8 mouse cellular contexts compared by ENCODE assay signal in genomic region chr12:100290178-100290531, GRCm38 (mm10).
DNase-seq lines count a peak whose midpoint lies in the region; ATAC-seq lines count a peak whose summit lies in the region.

No protein-coding gene starts in this region.

- peaks cover 35% of the 10 kb centered on the region for H3K4me1 ChIP-seq in forebrain, embryonic 15.5 days

- H3K27ac ChIP-seq in forebrain, embryonic 15.5 days (replicated peaks): peak overlapping the region; percentile 76

- no peaks in the 10 kb centered on the region for H3K36me3 ChIP-seq in forebrain, embryonic 15.5 days

- no peak overlapping the region for H3K4me3 ChIP-seq in forebrain, embryonic 15.5 days

- H3K27me3 ChIP-seq in forebrain, embryonic 15.5 days: no peaks in the 10 kb centered on the region

- 0 out of 2 replicates have a peak overlapping the region, but pooled peaks have one; percentile 1 for H3K4me2 ChIP-seq in forebrain, embryonic 15.5 days (replicated peaks)

- WGBS in forebrain, embryonic 15.5 days: 34% methylated on average over 11 of the region's 11 CpGs

- H3K9ac ChIP-seq in forebrain, embryonic 15.5 days (replicated peaks): no peak overlapping the region

- no peaks in the 10 kb centered on the region for H3K9me3 ChIP-seq in forebrain, embryonic 15.5 days

- 0 out of 2 replicates have a peak, but pooled peaks have one; percentile 36 for ATAC-seq in cerebellum, adult (ENCODE audit: insufficient number of reproducible peaks, low FRiP score, low TSS enrichment)
- no peak for ATAC-seq in forebrain, embryonic 15.5 days (replicated peaks)
- no peak for ATAC-seq in megakaryocyte progenitor cell, adult 5-6 weeks (replicated peaks; ENCODE audit: poor library complexity)

- DNase-seq in cerebellum, postnatal 4 days (ENCODE audit: low spot score in 2 of 2): no peak
- DNase-seq in ES-CJ7 (ENCODE audit: low read depth, low spot score): peak; percentile 7
- peak; percentile 38 to 54 for DNase-seq in kidney, postnatal 4 days
- DNase-seq in thymus, postnatal 14 days: no peak
- DNase-seq in embryo, embryonic 9.5 days (ENCODE audit: extremely low spot score): no peak

Comparison
In these comparisons a context has a peak if more than half of its experiments do, and no peak if none do; other contexts are left out.
1. DNase-seq: peak in ES-CJ7 (single experiment) and kidney, postnatal 4 days (2 of 2); none in cerebellum, postnatal 4 days (0 of 2), thymus, postnatal 14 days (single experiment) and embryo, embryonic 9.5 days (single experiment).